Mouse (Mus musculus): Measurements from ENCODE around the gene Gm20388.

- TF ChIP-seq CHD2 (IDR thresholded peaks at IDR 0.05; ENCODE audit: low read depth, low read length) (no peak), MAFK (IDR thresholded peaks at IDR 0.05; ENCODE audit: insufficient read depth, low read depth, low read length) (no peak)
Observed at GRCm38 (mm10) chr8:121968542-121968941, 2057.9 kb downstream of the Gm20388 start.
